Mouse (Mus musculus): ENCODE measurements at regions not wholly inside any gene's neighbourhood (a gene's known extent, or its start where the extent isn't known, plus 50 kb on each side); places are given as distances from the start of the nearest gene placed in this dataset.

- TF ChIP-seq CTCF (IDR thresholded peaks at IDR 0.05) (no peak), EP300 (IDR thresholded peaks at IDR 0.05) (no peak)
These were observed 323.6 kb downstream of the Icos start for GRCm38 (mm10) chr1:61301041-61302030.

Data from lung, postnatal 0 days (tissue).